Mouse (Mus musculus) layer of hippocampus, postnatal 25 days (tissue): Measurements from ENCODE around the gene Pank3. TPM values are rescaled to one million over a fixed set of nuclear protein-coding genes. Genes with fewer than 3 reads are reported as not detected.
A peak's percentile ranks its signal among the peaks of the same experiment; 100 is the strongest.
"Not testable (repeated sequence)": the region's sequence is repeated elsewhere in the genome, so short reads cannot be mapped to it uniquely, and the experiment has no call there.

ENCODE experiments used
- DNase-seq, 2 experiments: peaks; one replicate each; pipeline ENCODE4 v3.0.0; 2022; ENCODE audit warnings: mixed read lengths in 2 of 2, low spot score in 1 of 2; ENCODE audit errors: extremely low spot score in 1 of 2
- total RNA-seq, 2 experiments: library from RNA; stranded (reverse); gene quantifications; 2 replicates each; pipeline ENCODE4 v1.2.3; 2021

Pank3 gene
- total RNA-seq, 2 experiments from 2014 or later, result 43.8 to 44.8 TPM

GRCm38 (mm10) chr11:35775606-35776005 lies 6.3 kb downstream of the Pank3 start:
- no peak for DNase-seq

GRCm38 (mm10) chr11:35776452-35776851 lies 7.2 kb downstream of the Pank3 start:
- no peak for DNase-seq

GRCm38 (mm10) chr11:35780336-35780735 lies 11.1 kb downstream of the Pank3 start:
- no peak for DNase-seq

GRCm38 (mm10) chr11:35782444-35782843 lies 13.2 kb downstream of the Pank3 start:
- no peak for DNase-seq

GRCm38 (mm10) chr11:35783038-35783437 lies 13.8 kb downstream of the Pank3 start:
- DNase-seq, result no peak

- DNase-seq, result no peak
These were observed 14.7 kb downstream of the Pank3 start for GRCm38 (mm10) chr11:35784002-35784401.

- DNase-seq, result no peak
These were observed 15.3 kb downstream of the Pank3 start for GRCm38 (mm10) chr11:35784537-35784936.

GRCm38 (mm10) chr11:35788443-35788842 lies 19.2 kb downstream of the Pank3 start:
- DNase-seq, result no peak

- DNase-seq, result not testable (repeated sequence)
These were observed 23.5 kb downstream of the Pank3 start for GRCm38 (mm10) chr11:35792800-35793199.

GRCm38 (mm10) chr11:35797751-35798494 lies 28.6 kb downstream of the Pank3 start:
- DNase-seq, result peak; percentile 22 to 35

- DNase-seq, result peak; percentile 63 to 71
These were observed 29.2 kb downstream of the Pank3 start for GRCm38 (mm10) chr11:35798495-35798820.

GRCm38 (mm10) chr11:35798874-35799273 lies 29.6 kb downstream of the Pank3 start, which contains the start of gene Fbll1:
TSS of gene Fbll1 (minus strand) at chr11:35798884.
- peak in 1 of 2 experiments; percentile 33 for DNase-seq

GRCm38 (mm10) chr11:35801332-35801731 lies 32.0 kb downstream of the Pank3 start:
- DNase-seq, result no peak

- DNase-seq, result no peak
These were observed 42.2 kb downstream of the Pank3 start for GRCm38 (mm10) chr11:35811458-35811857.

- DNase-seq, result no peak
These were observed 47.0 kb downstream of the Pank3 start for GRCm38 (mm10) chr11:35816316-35816715.

GRCm38 (mm10) chr11:35827714-35828113 lies 58.4 kb downstream of the Pank3 start:
- no peak for DNase-seq

GRCm38 (mm10) chr11:35832139-35832538 lies 62.9 kb downstream of the Pank3 start:
- DNase-seq, result no peak

- no peak for DNase-seq
These were observed 64.0 kb downstream of the Pank3 start for GRCm38 (mm10) chr11:35833270-35833669.

GRCm38 (mm10) chr11:35834022-35834760 lies 64.9 kb downstream of the Pank3 start, which contains the start of gene Rars:
TSS of gene Rars (minus strand) at chr11:35834506.
- peak; percentile 83 to 94 for DNase-seq

GRCm38 (mm10) chr11:35837156-35838126 lies 68.2 kb downstream of the Pank3 start:
- DNase-seq, result no peak
